Mouse (Mus musculus) bone marrow, adult 2 months (tissue): ENCODE results near the gene Ahctf1. TPM values are rescaled to one million over a fixed set of nuclear protein-coding genes. Genes with fewer than 3 reads are reported as not detected.

Experiments
- H3K27ac ChIP-seq: fragments of 200-500 bp; 2 replicates; pipeline ENCODE4 v1.5.1; 2012; ENCODE audit warnings: low read depth, mild to moderate bottlenecking, control low read depth, inconsistent platforms, low read length; ENCODE audit not compliant: control insufficient read depth, poor library complexity, insufficient read depth
- H3K4me1 ChIP-seq: fragments of 200-500 bp; 2 replicates; pipeline ENCODE4 v1.6.1; 2011; ENCODE audit warnings: low read length; ENCODE audit not compliant: control insufficient read depth, insufficient read depth
- H3K4me3 ChIP-seq: fragments of 200-500 bp; replicated peaks from 2 replicates; pipeline ENCODE3; 2011; ENCODE audit warnings: mild to moderate bottlenecking, low read depth, low read length, control low read depth; ENCODE audit not compliant: control insufficient read depth
- CTCF ChIP-seq: fragments of 200-500 bp; IDR thresholded peaks from 2 replicates; pipeline ENCODE4 v1.5.1; 2011; ENCODE audit warnings: low read length, control low read depth; ENCODE audit not compliant: control insufficient read depth, insufficient read depth
- POLR2A ChIP-seq: fragments of 200-500 bp; IDR thresholded peaks from 2 replicates; pipeline ENCODE4 v1.6.1; 2011; ENCODE audit warnings: low read depth, mild to moderate bottlenecking, control low read depth, low read length, borderline replicate concordance; ENCODE audit not compliant: control insufficient read depth
- WGBS: fragments of 180-500 bp; shearing (Covaris S2); methylation state at CpG from one replicate; pipeline ENCODE4 v1.1.7; 2018; 5-methylcytosine and 5-hydroxymethylcytosine counted together
- polyA plus RNA-seq: library from polyadenylated mRNA; stranded (reverse); fragments of >200 nt; gene quantifications from 2 replicates; pipeline ENCODE4 v1.2.4, GENCODE M21; 2011; ENCODE audit warnings: low replicate concordance; ENCODE audit not compliant: missing spikeins, insufficient read depth, insufficient read length

Gene Ahctf1
- 21.7 and 41.3 TPM in 2 replicates for polyA plus RNA-seq

- peak; percentile 98 for TF ChIP-seq POLR2A
- peak; percentile 33; the same call in 1 of the 2 replicates for TF ChIP-seq CTCF
- H3K27ac ChIP-seq, result peak within 1 kb of the TSS; percentile 99
- H3K4me1 ChIP-seq, result no peaks in the 10 kb centered on the region
- WGBS, result under 1% methylated on average over 56 of the region's 56 CpGs
- peak within 1 kb of the TSS; percentile 85 for H3K4me3 ChIP-seq
These were observed at the start of gene Ahctf1 for GRCm38 (mm10) chr1:179803513-179804139. TSS of gene Ahctf1 (minus strand) at chr1:179803680.

GRCm38 (mm10) chr1:179847759-179848389, 44.4 kb upstream of the Ahctf1 start:
- TF ChIP-seq CTCF (peak; percentile 85), POLR2A (no peak)
- WGBS, result 12% methylated on average over 20 of the region's 20 CpGs
- no peak overlapping the region for H3K27ac ChIP-seq

GRCm38 (mm10) chr1:179847173-179847572, 43.7 kb upstream of the Ahctf1 start:
- 13% methylated on average over 7 of the region's 7 CpGs for WGBS
- TF ChIP-seq CTCF, result no peak
- no peak for TF ChIP-seq POLR2A

More at GRCm38 (mm10) chr1:179847759-179848389, 44.4 kb upstream of the Ahctf1 start:
- Histone ChIP-seq H3K4me1 (no peaks in the 10 kb centered on the region), H3K4me3 (no peak overlapping the region)

GRCm38 (mm10) chr1:179845832-179846499, 42.5 kb upstream of the Ahctf1 start:
- peaks cover 2% of the 10 kb centered on the region for H3K4me1 ChIP-seq
- 81% methylated on average over 16 of the region's 16 CpGs for WGBS
- H3K4me3 ChIP-seq, result no peak overlapping the region
- H3K27ac ChIP-seq, result no peak overlapping the region
- no peak for TF ChIP-seq CTCF

More at GRCm38 (mm10) chr1:179847173-179847572, 43.7 kb upstream of the Ahctf1 start:
- Histone ChIP-seq H3K4me3 (no peak overlapping the region), H3K4me1 (peaks cover 2% of the 10 kb centered on the region), H3K27ac (no peak overlapping the region)

DNA sequence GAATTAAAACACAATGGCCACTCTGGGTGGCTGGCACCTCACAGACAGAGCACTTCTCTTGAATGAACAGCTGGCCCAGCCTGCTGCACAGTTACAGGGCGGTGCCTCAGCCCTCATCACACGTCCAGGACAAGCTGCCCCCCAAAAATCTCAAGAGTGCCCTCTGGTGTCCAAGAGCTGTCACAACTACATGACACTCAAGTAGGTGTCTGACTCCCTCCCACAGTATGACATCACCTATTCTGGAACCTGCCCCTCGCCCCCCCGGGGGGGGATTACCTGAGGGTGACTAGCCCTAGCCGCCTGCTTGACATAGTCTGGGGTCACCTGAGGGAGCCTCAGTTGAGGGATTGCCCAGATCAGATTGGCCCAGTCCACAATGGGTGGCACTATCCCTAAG, 41.4 kb upstream of the Ahctf1 start:
- H3K4me3 ChIP-seq, result no peak overlapping the region
- H3K27ac ChIP-seq, result no peak overlapping the region
- WGBS, result 14% methylated on average over 5 of the region's 5 CpGs
- TF ChIP-seq POLR2A (no peak), CTCF (peak; percentile 81)
- peaks cover 2% of the 10 kb centered on the region for H3K4me1 ChIP-seq

GRCm38 (mm10) chr1:179843981-179844380, 40.5 kb upstream of the Ahctf1 start:
- H3K27ac ChIP-seq, result no peak overlapping the region
- no peak for TF ChIP-seq POLR2A
- TF ChIP-seq CTCF, result no peak
- no peak overlapping the region for H3K4me3 ChIP-seq
- WGBS, result 55% methylated on average over 3 of the region's 3 CpGs
- peaks cover 2% of the 10 kb centered on the region for H3K4me1 ChIP-seq

GRCm38 (mm10) chr1:179842568-179842967, 39.1 kb upstream of the Ahctf1 start:
- Histone ChIP-seq H3K4me3 (no peak overlapping the region), H3K4me1 (peaks cover 2% of the 10 kb centered on the region), H3K27ac (no peak overlapping the region)
- TF ChIP-seq POLR2A, result no peak
- no peak for TF ChIP-seq CTCF
- 23% methylated on average over 7 of the region's 7 CpGs for WGBS

DNA sequence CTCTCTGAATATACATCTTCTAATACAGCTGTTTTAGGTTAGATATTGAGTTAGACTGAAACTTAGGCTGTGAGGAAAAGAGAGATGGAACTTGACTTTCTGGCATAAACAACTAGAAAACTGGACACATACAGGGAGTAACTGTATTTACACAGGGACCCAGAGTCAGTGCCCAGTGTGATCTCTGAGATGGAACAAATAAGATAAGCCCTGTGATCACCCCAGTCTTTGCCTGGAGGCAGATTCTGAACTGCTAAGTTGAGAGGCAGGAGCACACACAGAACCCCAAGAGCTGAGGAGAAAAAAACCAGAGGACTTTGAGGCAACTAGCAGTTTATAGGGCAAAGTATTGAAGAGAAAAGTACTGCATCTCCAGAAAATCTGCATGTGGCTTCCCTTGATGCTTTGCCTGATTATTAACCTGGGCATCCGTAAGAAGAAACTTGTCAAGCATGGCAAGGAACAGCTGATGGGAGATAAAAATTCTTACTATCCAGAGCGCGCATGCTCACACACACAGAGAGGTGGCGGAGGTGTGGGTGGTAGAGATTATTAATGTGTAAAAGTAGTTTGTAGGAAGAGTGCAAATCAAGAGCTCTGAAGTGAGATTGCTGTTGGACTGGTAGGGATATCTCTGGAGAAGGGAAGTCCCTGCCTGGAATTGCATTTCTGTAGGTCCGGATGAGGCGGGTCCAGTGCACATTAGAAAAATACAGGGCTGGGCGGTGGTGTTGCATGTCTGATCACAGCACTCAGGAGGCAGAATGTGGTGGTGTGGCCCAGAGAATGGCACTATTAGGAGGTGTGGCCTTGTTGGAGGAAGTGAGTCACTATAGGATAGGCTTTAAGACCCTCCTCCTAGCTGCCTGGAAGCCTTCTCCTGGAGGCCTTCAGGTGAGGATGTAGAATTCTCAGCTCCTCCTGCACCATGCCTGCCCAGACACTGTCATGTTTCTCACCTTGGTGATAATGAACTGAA, 33.2 kb upstream of the Ahctf1 start:
- Histone ChIP-seq H3K4me1 (no peaks in the 10 kb centered on the region), H3K27ac (no peak overlapping the region), H3K4me3 (no peak overlapping the region)
- no peak for TF ChIP-seq POLR2A
- TF ChIP-seq CTCF, result no peak
- 82% methylated on average over 7 of the region's 7 CpGs for WGBS
